In genomic region chr10:20486461-20487253, GRCm38 (mm10) we compare ENCODE assay signal across 8 mouse cellular contexts.
DNase-seq lines count a peak whose midpoint lies in the region; ATAC-seq and TF ChIP-seq lines count a peak whose summit lies in the region.

No protein-coding gene starts in this region.

- peaks cover 27% of the 10 kb centered on the region for H3K4me1 ChIP-seq in heart, embryonic 16.5 days (ENCODE audit: control insufficient read depth, insufficient read depth, low read length)
- peaks cover 12% of the 10 kb centered on the region; the same call in 1 of the 2 replicates for H3K4me1 ChIP-seq in lung, adult 2 months (ENCODE audit: control insufficient read depth, insufficient read depth, low read length)
- no peaks in the 10 kb centered on the region for H3K4me1 ChIP-seq in neural tube, embryonic 15.5 days

- WGBS in heart, embryonic 16.5 days = 18% methylated on average over 19 of the region's 19 CpGs
- WGBS in lung, adult 2 months = 37% methylated on average over 19 of the region's 19 CpGs
- 82% methylated on average over 19 of the region's 19 CpGs for WGBS in neural tube, embryonic 15.5 days

- no peak for DNase-seq in frontal cortex, postnatal 10 days (ENCODE audit: low spot score in 2 of 2)
- DNase-seq in cerebellum, postnatal 10 days = peak; percentile 9 to 21
- DNase-seq in lung, adult 2 months = peak; percentile 32
- DNase-seq in layer of hippocampus, postnatal 10 days (ENCODE audit: low spot score in 2 of 2) = no peak
- no peak for DNase-seq in spleen, adult 12 weeks (ENCODE audit: low spot score)

- peak overlapping the region; percentile 84 for H3K27ac ChIP-seq in heart, embryonic 16.5 days (ENCODE audit: low read length)
- H3K27ac ChIP-seq in neural tube, embryonic 15.5 days (replicated peaks) = no peak overlapping the region

- peak overlapping the region; percentile 20; the same call in 1 of the 2 replicates for H3K4me3 ChIP-seq in heart, embryonic 16.5 days (ENCODE audit: low read length)
- H3K4me3 ChIP-seq in lung, adult 2 months (replicated peaks; ENCODE audit: extremely low read depth, low read depth, low read length) = no peak overlapping the region
- no peak overlapping the region for H3K4me3 ChIP-seq in neural tube, embryonic 15.5 days (replicated peaks)

- 0 out of 2 replicates have a peak, but pooled peaks have one; percentile 20 for ATAC-seq in frontal cortex, adult (ENCODE audit: low TSS enrichment)
- peak; percentile 98 for ATAC-seq in heart, embryonic 16.5 days (replicated peaks; ENCODE audit: extremely low read depth, insufficient read depth, low FRiP score)
- ATAC-seq in neural tube, embryonic 15.5 days (ENCODE audit: low FRiP score) = no peak

- TF ChIP-seq POLR2A in lung, adult 2 months (IDR thresholded peaks at IDR 0.05; ENCODE audit: borderline replicate concordance, extremely low read depth, low read depth, low read length) = 0 out of 2 replicates have a peak, but pooled peaks have one; percentile 25

- H3K9ac ChIP-seq in heart, embryonic 16.5 days (ENCODE audit: low read length) = no peak overlapping the region
- no peak overlapping the region for H3K9ac ChIP-seq in neural tube, embryonic 15.5 days (replicated peaks)

- peak overlapping the region; percentile 54 for H3K4me2 ChIP-seq in heart, embryonic 16.5 days (ENCODE audit: low read depth, low read length)
- no peak overlapping the region for H3K4me2 ChIP-seq in neural tube, embryonic 15.5 days

- no peaks in the 10 kb centered on the region for H3K9me3 ChIP-seq in heart, embryonic 16.5 days (replicated peaks; ENCODE audit: control insufficient read depth, low read length)
- no peaks in the 10 kb centered on the region for H3K9me3 ChIP-seq in neural tube, embryonic 15.5 days (replicated peaks)

- H3K36me3 ChIP-seq in heart, embryonic 16.5 days (ENCODE audit: control insufficient read depth, insufficient read depth) = no peaks in the 10 kb centered on the region
- no peaks in the 10 kb centered on the region for H3K36me3 ChIP-seq in neural tube, embryonic 15.5 days

- H3K27me3 ChIP-seq in heart, embryonic 16.5 days (ENCODE audit: control insufficient read depth, insufficient read depth, low read length) = no peaks in the 10 kb centered on the region
- no peaks in the 10 kb centered on the region for H3K27me3 ChIP-seq in neural tube, embryonic 15.5 days (replicated peaks)

- no peak for TF ChIP-seq CTCF in lung, adult 2 months (IDR thresholded peaks at IDR 0.05; ENCODE audit: insufficient read depth, low read length)

Comparison
In these comparisons a context has a peak if more than half of its experiments do, and no peak if none do; other contexts are left out.
1. DNase-seq: peak in cerebellum, postnatal 10 days (2 of 2) and lung, adult 2 months (single experiment); none in frontal cortex, postnatal 10 days (0 of 2), layer of hippocampus, postnatal 10 days (0 of 2) and spleen, adult 12 weeks (single experiment).